Mouse (Mus musculus) neural tube, embryonic 14.5 days (tissue): ENCODE data around the gene Eif4e3. TPM values are rescaled to one million over a fixed set of nuclear protein-coding genes. Genes with fewer than 3 reads are reported as not detected.

Experiments used
- ATAC-seq: fragments of 200-750 bp; cut with Nextera tagmentation; 2 replicates; pipeline ENCODE4 v1.8.0; 2017; ENCODE audit warnings: low read depth, mild to moderate bottlenecking, moderate TSS enrichment, moderate library complexity
- H3K27ac ChIP-seq: fragments of 300-500 bp; sonication (generic); 2 replicates; pipeline ENCODE4 v1.5.1; 2014; ENCODE audit warnings: low read depth, mild to moderate bottlenecking, control low read depth, low read length, moderate library complexity, mixed read lengths
- H3K27me3 ChIP-seq: fragments of 300-500 bp; sonication (generic); 2 replicates; pipeline ENCODE4 v1.6.1; 2014; ENCODE audit warnings: low read length; ENCODE audit not compliant: control insufficient read depth, insufficient read depth
- H3K36me3 ChIP-seq: fragments of 300-500 bp; sonication (generic); 2 replicates; pipeline ENCODE4 v1.6.1; 2014; ENCODE audit warnings: low read length, mixed read lengths; ENCODE audit not compliant: control insufficient read depth, insufficient read depth
- H3K4me1 ChIP-seq: fragments of 300-500 bp; sonication (generic); 2 replicates; pipeline ENCODE4 v1.6.1; 2014; ENCODE audit warnings: low read length; ENCODE audit not compliant: control insufficient read depth, insufficient read depth
- H3K4me2 ChIP-seq: fragments of 300-500 bp; sonication (generic); 2 replicates; pipeline ENCODE4 v1.6.1; 2014; ENCODE audit warnings: mild to moderate bottlenecking, low read depth, low read length, control low read depth
- H3K4me3 ChIP-seq: fragments of 300-500 bp; sonication (generic); 2 replicates; pipeline ENCODE4 v1.5.1; 2014; ENCODE audit warnings: low read depth, low read length, control low read depth, mixed read lengths
- H3K9ac ChIP-seq: fragments of 300-500 bp; sonication (generic); replicated peaks from 2 replicates; pipeline ENCODE4 v1.6.1; 2014; ENCODE audit warnings: low read depth, mild to moderate bottlenecking, control low read depth, low read length, mixed read lengths
- H3K9me3 ChIP-seq: fragments of 300-500 bp; sonication (generic); 2 replicates; pipeline ENCODE4 v1.6.1; 2016; ENCODE audit warnings: low read length; ENCODE audit not compliant: control insufficient read depth
- WGBS: fragments of 180-500 bp; shearing (Covaris S2); extraction: QIAGEN DNeasy Blood & Tissue Kit; methylation state at CpG from one replicate; pipeline ENCODE4 v1.1.7; 2014; 5-methylcytosine and 5-hydroxymethylcytosine counted together
- polyA plus RNA-seq: library from polyadenylated mRNA; unstranded; fragments of >200 nt; fragmentation: Nextera tagmentation; extraction: Ambion mirVana; gene quantifications from 2 replicates; pipeline ENCODE4 v1.2.1, GENCODE M21; 2014

The Eif4e3 gene
- polyA plus RNA-seq, 1 experiment from 2014 or later, result 6.8 TPM

DNA sequence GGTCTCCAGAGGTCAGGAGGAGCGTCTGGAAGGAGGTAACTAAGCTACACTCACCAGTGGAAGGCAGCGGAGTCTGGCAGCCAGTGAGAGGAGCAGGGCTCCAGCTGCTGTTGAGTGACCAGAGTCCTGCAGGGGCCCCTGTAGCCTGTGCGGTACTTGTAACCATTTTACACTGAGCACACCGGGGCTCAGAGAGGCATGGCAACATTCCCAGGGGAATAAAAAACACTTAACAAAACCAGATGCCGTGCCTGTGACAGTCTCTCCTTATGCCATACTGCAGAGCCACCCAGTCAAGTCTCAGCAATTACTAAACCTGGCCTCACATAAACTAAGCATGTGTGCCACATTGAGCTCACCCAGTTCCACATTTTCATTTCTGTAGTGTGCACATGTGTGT, 12.2 kb downstream of the Eif4e3 start:
- Histone ChIP-seq H3K9ac (no peak overlapping the region), H3K4me1 (no peaks in the 10 kb centered on the region), H3K27me3 (no peaks in the 10 kb centered on the region), H3K36me3 (no peaks in the 10 kb centered on the region), H3K4me2 (no peak overlapping the region), H3K27ac (no peak overlapping the region), H3K4me3 (no peak overlapping the region), H3K9me3 (no peaks in the 10 kb centered on the region)
- WGBS, result 43% methylated on average over 5 of the region's 5 CpGs
- no peak for ATAC-seq

- no peak overlapping the region for H3K4me3 ChIP-seq
- H3K9me3 ChIP-seq, result no peaks in the 10 kb centered on the region
- H3K36me3 ChIP-seq, result no peaks in the 10 kb centered on the region
- H3K27me3 ChIP-seq, result no peaks in the 10 kb centered on the region
- no peak for ATAC-seq
- no peaks in the 10 kb centered on the region for H3K4me1 ChIP-seq
- no peak overlapping the region for H3K9ac ChIP-seq
- 61% methylated on average over 2 of the region's 2 CpGs for WGBS
- no peak overlapping the region for H3K27ac ChIP-seq
- no peak overlapping the region for H3K4me2 ChIP-seq
These were observed 14.2 kb downstream of the Eif4e3 start for GRCm38 (mm10) chr6:99652341-99652740.

- no peaks in the 10 kb centered on the region for H3K9me3 ChIP-seq
- no peak overlapping the region for H3K27ac ChIP-seq
- H3K36me3 ChIP-seq, result no peaks in the 10 kb centered on the region
- no peaks in the 10 kb centered on the region for H3K27me3 ChIP-seq
- no peak overlapping the region for H3K4me3 ChIP-seq
- no peak for ATAC-seq
- no peak overlapping the region for H3K4me2 ChIP-seq
- 67% methylated on average over 2 of the region's 2 CpGs for WGBS
- H3K4me1 ChIP-seq, result no peaks in the 10 kb centered on the region
- H3K9ac ChIP-seq, result no peak overlapping the region
These were observed 17.3 kb downstream of the Eif4e3 start for GRCm38 (mm10) chr6:99649307-99649706.

GRCm38 (mm10) chr6:99646344-99646743, 20.2 kb downstream of the Eif4e3 start:
- Histone ChIP-seq H3K4me2 (no peak overlapping the region), H3K9me3 (no peaks in the 10 kb centered on the region), H3K4me1 (no peaks in the 10 kb centered on the region), H3K9ac (no peak overlapping the region), H3K27ac (no peak overlapping the region), H3K4me3 (no peak overlapping the region), H3K27me3 (no peaks in the 10 kb centered on the region), H3K36me3 (no peaks in the 10 kb centered on the region)
- WGBS, result 73% methylated on average over 10 of the region's 10 CpGs
- no peak for ATAC-seq

DNA sequence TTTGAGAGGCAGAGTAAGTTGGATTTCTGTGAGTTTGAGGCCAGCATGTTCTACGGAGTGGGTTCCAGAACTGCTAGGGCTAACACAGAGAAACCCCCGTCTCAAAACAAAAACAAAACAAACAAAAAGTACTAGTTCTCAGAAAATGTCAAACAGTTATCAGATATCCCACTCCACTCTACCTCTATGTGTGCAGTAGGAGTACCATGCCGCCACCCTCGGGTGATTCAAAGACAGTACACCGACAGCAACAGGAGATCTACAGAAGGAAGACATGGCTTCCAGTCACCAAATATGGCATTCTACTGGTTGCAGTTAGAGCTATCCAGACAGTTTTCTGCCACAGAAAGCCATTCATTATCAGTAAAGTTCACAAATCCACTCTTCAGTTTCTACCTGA, 21.7 kb downstream of the Eif4e3 start:
- no peak overlapping the region for H3K27ac ChIP-seq
- H3K4me3 ChIP-seq, result no peak overlapping the region
- H3K4me2 ChIP-seq, result no peak overlapping the region
- H3K4me1 ChIP-seq, result no peaks in the 10 kb centered on the region
- ATAC-seq, result no peak
- H3K9ac ChIP-seq, result no peak overlapping the region
- 88% methylated on average over 5 of the region's 5 CpGs for WGBS
- no peaks in the 10 kb centered on the region for H3K36me3 ChIP-seq
- H3K9me3 ChIP-seq, result no peaks in the 10 kb centered on the region
- H3K27me3 ChIP-seq, result no peaks in the 10 kb centered on the region

GRCm38 (mm10) chr6:99644386-99644785, 22.2 kb downstream of the Eif4e3 start:
- Histone ChIP-seq H3K4me1 (no peaks in the 10 kb centered on the region), H3K4me3 (no peak overlapping the region), H3K27ac (no peak overlapping the region), H3K36me3 (no peaks in the 10 kb centered on the region), H3K9ac (no peak overlapping the region), H3K27me3 (no peaks in the 10 kb centered on the region), H3K9me3 (no peaks in the 10 kb centered on the region), H3K4me2 (no peak overlapping the region)
- no peak for ATAC-seq
- 82% methylated on average over 5 of the region's 5 CpGs for WGBS

DNA sequence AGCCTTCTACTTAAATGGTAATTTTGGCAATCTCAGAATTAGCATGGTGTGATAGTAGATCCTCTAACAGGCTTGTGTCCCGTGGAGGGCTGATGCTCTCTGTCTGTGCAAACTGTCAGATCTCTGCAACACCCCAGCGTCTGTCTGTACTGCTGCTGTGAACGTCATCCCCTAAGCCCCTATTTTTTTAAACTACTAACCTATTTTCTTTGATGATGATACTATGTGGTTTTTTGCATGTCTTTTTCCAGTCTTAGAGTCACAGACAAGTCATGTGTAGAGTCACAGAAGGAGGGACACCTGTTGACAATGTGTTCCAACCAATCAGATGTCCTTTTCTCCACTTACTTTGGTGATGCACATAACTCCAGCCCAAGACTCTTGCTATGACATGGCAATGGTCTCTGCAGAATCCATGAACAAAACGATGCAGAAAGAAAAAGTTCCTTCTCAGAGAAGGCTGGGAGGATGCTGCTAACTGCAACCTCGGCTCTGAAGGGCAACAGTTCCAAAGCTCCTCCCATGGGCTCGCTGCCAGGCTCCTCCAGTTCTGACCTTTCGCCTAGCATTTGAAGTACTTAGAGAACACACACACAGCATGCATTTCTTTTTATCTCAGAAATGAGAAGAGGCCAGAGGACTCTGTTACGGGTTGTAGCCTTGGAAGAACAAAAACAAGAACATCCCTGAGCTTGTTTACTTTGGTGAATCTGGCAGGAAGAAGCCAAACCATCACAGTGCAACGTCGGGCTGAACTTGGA, 23.0 kb downstream of the Eif4e3 start:
- Histone ChIP-seq H3K36me3 (no peaks in the 10 kb centered on the region), H3K4me3 (no peak overlapping the region), H3K9me3 (no peaks in the 10 kb centered on the region), H3K27ac (no peak overlapping the region), H3K4me1 (no peaks in the 10 kb centered on the region), H3K27me3 (no peaks in the 10 kb centered on the region), H3K9ac (no peak overlapping the region), H3K4me2 (no peak overlapping the region)
- no peak for ATAC-seq
- WGBS, result 65% methylated on average over 10 of the region's 10 CpGs

DNA sequence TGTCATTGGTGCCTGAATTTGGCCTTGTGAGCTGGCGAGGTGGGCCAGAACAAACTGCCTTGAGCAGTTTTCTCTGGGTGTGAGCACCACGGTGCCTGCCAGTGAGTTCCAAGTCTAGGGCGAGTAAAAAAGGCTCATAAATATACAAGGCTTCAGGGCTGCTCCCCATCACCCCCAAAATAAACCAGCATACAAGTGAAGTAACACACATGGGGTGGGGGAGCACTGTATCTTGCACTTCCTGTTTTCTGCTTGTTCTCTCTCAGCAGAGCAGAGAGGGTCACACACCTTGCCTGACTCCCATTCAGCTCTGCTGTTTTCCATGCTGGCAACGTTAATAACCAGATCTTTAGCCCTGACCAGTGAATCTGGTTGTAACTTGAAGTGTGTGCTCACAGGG, 29.1 kb downstream of the Eif4e3 start:
- no peak overlapping the region for H3K27ac ChIP-seq
- no peak for ATAC-seq
- 65% methylated on average over 4 of the region's 4 CpGs for WGBS
- no peak overlapping the region for H3K9ac ChIP-seq
- no peak overlapping the region for H3K4me2 ChIP-seq
- no peaks in the 10 kb centered on the region for H3K36me3 ChIP-seq
- H3K27me3 ChIP-seq, result no peaks in the 10 kb centered on the region
- peaks cover 8% of the 10 kb centered on the region; the same call in 1 of the 2 replicates for H3K4me1 ChIP-seq
- no peak overlapping the region for H3K4me3 ChIP-seq
- H3K9me3 ChIP-seq, result no peaks in the 10 kb centered on the region

DNA sequence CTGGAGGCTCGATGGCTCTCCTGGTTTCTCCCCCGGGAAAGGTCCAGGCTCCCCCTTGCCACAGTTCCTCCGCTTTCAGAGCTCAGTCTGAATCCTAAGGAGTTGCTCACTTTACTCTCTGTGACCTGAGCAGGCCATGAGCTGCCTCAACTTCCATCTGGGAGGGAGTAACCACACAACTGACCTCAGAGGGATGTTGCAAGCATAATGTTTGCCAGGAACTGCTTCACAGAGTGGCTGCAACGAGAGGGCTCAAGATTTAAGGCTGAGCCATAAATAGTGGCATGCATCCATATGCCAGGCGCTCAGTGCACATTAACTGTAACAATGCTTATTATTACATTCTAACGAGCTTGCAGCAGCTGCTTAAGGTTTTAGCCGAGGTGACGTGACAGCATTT, 29.8 kb downstream of the Eif4e3 start:
- no peaks in the 10 kb centered on the region for H3K36me3 ChIP-seq
- H3K4me2 ChIP-seq, result no peak overlapping the region
- no peak overlapping the region for H3K27ac ChIP-seq
- H3K9ac ChIP-seq, result no peak overlapping the region
- no peak for ATAC-seq
- no peak overlapping the region for H3K4me3 ChIP-seq
- H3K27me3 ChIP-seq, result no peaks in the 10 kb centered on the region
- WGBS, result 37% methylated on average over 8 of the region's 8 CpGs
- peaks cover 8% of the 10 kb centered on the region; the same call in 1 of the 2 replicates for H3K4me1 ChIP-seq
- no peaks in the 10 kb centered on the region for H3K9me3 ChIP-seq
